Mouse (Mus musculus): ENCODE data around the gene En2. TPM values are rescaled to one million over a fixed set of nuclear protein-coding genes. Genes with fewer than 3 reads are reported as not detected.

En2 gene
- total and polyA plus RNA-seq, 2 experiments from 2014 or later = 0.86 to 62.0 TPM

DNA sequence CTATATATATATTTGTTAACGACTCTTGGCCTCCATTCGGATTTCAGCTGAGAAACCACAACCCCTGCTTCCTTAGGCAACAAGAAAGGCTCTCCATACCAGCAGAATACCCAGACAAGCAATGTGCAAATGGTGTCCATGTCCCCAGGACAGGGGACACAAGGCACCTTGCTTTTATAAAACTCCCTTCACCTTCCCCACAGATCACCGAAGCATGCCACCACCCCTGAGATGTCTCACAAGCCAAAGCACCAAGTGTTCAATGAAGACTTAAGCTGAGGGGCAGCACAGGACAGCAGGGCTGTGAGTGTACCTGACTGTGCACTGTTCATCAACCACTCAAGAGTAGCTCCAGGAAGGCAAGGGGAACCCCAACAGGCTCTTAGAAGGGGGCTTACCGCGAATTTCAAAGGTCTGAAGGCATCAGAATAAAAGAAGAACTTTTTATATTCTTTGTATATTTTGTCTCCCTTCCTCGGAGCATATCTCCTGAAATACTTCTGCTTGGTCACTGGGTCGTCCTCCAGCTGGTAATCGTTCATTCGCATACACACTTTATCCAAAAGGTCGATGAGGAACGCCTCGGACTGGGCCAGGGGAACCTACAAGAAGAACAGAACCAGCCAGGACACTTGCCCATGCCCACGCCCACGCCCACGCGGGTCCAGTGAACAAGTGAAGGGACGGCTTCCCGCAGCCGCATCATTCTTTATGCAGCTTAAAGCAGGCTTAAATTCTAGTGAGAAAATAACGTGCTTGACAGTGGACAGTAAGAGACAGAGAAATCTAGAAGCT, 43.4 kb downstream of the En2 start:
- Histone ChIP-seq H3K36me3 (ENCODE audit: insufficient read depth, low read length) (no peaks in the 10 kb centered on the region), H3K4me1 (ENCODE audit: insufficient read depth, low read length) (no peaks in the 10 kb centered on the region; the same call in 1 of the 2 replicates), H3K27me3 (ENCODE audit: insufficient read depth, low read length) (0 out of 2 replicates have a peak, but pooled peaks cover 3% of the 10 kb centered on the region), H3K9ac (replicated peaks; ENCODE audit: low read length, poor library complexity, severe bottlenecking) (peak overlapping the region; percentile 29), H3K9me3 (ENCODE audit: low read length) (no peaks in the 10 kb centered on the region), H3K27ac (ENCODE audit: low read depth, low read length) (peak overlapping the region; percentile 55; the same call in 1 of the 2 replicates), H3K4me3 (ENCODE audit: low read depth, low read length) (peak overlapping the region; percentile 55), H3K4me2 (ENCODE audit: low read depth, low read length, poor library complexity, severe bottlenecking) (peak overlapping the region; percentile 81)
- DNase-seq (ENCODE audit: low spot score) = no peak
- WGBS = 9% methylated on average over 20 of the region's 20 CpGs
- no peak for TF ChIP-seq CTCF (IDR thresholded peaks at IDR 0.05)
- no peak for ATAC-seq (ENCODE audit: low FRiP score)

GRCm38 (mm10) chr5:28209549-28210431, 44.3 kb downstream of the En2 start:
- DNase-seq (ENCODE audit: low spot score) = peak; percentile 74
- Histone ChIP-seq H3K4me2 (ENCODE audit: low read depth, low read length, poor library complexity, severe bottlenecking) (peak overlapping the region; percentile 81), H3K36me3 (ENCODE audit: insufficient read depth, low read length) (no peaks in the 10 kb centered on the region), H3K27me3 (ENCODE audit: insufficient read depth, low read length) (0 out of 2 replicates have a peak, but pooled peaks cover 3% of the 10 kb centered on the region), H3K4me1 (ENCODE audit: insufficient read depth, low read length) (no peaks in the 10 kb centered on the region; the same call in 1 of the 2 replicates), H3K9me3 (ENCODE audit: low read length) (no peaks in the 10 kb centered on the region), H3K4me3 (ENCODE audit: low read depth, low read length) (peak overlapping the region; percentile 55), H3K27ac (ENCODE audit: low read depth, low read length) (peak overlapping the region; percentile 55), H3K9ac (replicated peaks; ENCODE audit: low read length, poor library complexity, severe bottlenecking) (peak overlapping the region; percentile 29)
- under 1% methylated on average over 80 of the region's 80 CpGs for WGBS
- no peak for TF ChIP-seq CTCF (IDR thresholded peaks at IDR 0.05)
- peak; percentile 75 for ATAC-seq (ENCODE audit: low FRiP score)

DNA sequence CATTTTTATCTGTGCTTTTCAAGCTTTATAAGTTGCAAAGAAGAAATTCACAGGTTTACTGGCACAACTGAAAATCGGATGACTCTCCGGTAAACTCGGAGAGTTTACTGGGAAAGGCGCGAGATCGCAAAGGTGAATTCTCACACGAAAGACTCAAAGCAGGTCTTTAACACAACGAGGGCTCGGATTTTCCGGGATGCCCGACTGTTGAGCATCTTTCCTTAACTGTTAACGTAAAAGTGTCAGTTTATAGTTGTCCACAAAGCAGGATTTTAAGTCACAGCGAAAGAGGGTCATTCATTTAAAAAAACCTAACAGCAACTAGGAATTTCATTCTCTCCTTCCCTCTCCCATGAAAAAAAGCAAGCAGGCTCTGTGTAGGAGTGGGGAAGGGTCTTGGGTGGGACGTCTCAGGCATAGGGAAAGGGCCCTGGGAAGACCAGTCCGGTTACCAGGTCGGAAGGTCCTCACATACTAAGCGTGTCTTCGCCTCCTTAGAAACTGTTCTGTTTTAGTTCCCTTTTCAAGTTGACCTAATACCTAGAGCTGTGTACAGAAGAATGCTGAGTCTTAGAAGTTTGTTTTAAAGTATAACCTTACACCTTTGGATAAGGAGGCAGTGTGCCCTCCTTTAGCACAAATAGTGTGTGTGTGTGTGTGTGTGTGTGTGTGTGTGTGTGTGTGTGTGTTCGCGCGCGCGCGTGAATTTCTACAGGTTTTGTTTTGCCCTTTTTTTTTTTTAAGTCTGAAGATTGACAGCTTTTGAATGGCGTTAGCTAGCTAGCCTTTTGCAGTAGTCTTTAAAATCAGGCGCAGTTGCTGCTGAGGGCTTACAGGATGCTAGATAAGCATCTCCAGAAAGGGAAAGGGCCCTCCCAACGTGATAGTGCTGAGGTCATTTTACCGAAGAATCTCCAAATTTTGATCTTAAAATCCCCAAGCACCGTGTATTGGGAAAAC, 45.4 kb downstream of the En2 start:
- H3K27me3 ChIP-seq (ENCODE audit: insufficient read depth, low read length) = 0 out of 2 replicates have a peak, but pooled peaks cover 3% of the 10 kb centered on the region
- H3K9ac ChIP-seq (replicated peaks; ENCODE audit: low read length, poor library complexity, severe bottlenecking) = peak overlapping the region; percentile 44; the same call in 1 of the 2 replicates
- peak overlapping the region; percentile 81 for H3K4me2 ChIP-seq (ENCODE audit: low read depth, low read length, poor library complexity, severe bottlenecking)
- no peaks in the 10 kb centered on the region for H3K9me3 ChIP-seq (ENCODE audit: low read length)
- ATAC-seq (ENCODE audit: low FRiP score) (no peak), DNase-seq (ENCODE audit: low spot score) (no peak)
- no peaks in the 10 kb centered on the region; the same call in 1 of the 2 replicates for H3K4me1 ChIP-seq (ENCODE audit: insufficient read depth, low read length)
- H3K36me3 ChIP-seq (ENCODE audit: insufficient read depth, low read length) = no peaks in the 10 kb centered on the region
- peak overlapping the region; percentile 55 for H3K4me3 ChIP-seq (ENCODE audit: low read depth, low read length)
- H3K27ac ChIP-seq (ENCODE audit: low read depth, low read length) = peak overlapping the region; percentile 62
- TF ChIP-seq CTCF (IDR thresholded peaks at IDR 0.05) = no peak
- 5% methylated on average over 29 of the region's 29 CpGs for WGBS

DNA sequence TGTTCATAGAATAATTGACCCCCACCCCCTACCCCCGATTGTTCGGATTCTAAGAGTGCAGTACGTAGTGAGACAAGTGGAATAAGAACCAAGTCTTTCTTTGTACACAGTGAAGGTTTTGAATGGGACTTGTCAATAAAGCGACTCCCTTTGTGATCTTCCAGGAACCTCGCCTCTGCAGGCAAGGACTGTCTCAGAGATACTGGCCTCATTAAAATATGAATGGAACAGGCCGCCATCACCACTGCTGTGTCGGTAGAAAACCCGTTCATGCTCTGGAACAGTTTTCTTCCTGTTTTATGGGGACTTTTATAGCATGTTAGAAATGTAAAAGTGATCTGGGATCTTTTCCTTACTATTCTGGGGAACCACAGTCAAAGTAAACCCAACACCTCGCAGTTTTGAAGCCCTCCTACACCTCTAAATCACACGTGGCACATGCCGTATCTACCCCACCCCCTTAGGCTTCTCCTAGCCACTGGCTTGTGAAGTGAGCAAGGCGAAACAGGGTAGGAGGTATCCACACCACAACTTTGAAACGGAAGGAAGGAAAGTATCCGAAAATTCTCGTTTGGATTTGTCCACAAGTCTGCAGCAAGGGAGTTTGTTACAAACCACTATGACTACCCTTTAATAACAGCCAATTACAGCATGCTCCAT, 46.3 kb downstream of the En2 start:
- no peak for TF ChIP-seq CTCF (IDR thresholded peaks at IDR 0.05)
- ATAC-seq (ENCODE audit: low FRiP score) (no peak; the same call in 1 of the 2 replicates), DNase-seq (ENCODE audit: low spot score) (no peak)
- peak overlapping the region; percentile 81 for H3K4me2 ChIP-seq (ENCODE audit: low read depth, low read length, poor library complexity, severe bottlenecking)
- H3K4me3 ChIP-seq (ENCODE audit: low read depth, low read length) = no peak overlapping the region
- H3K27me3 ChIP-seq (ENCODE audit: insufficient read depth, low read length) = 0 out of 2 replicates have a peak, but pooled peaks cover 3% of the 10 kb centered on the region
- WGBS = 6% methylated on average over 15 of the region's 15 CpGs
- H3K9me3 ChIP-seq (ENCODE audit: low read length) = no peaks in the 10 kb centered on the region
- H3K36me3 ChIP-seq (ENCODE audit: insufficient read depth, low read length) = no peaks in the 10 kb centered on the region
- H3K9ac ChIP-seq (replicated peaks; ENCODE audit: low read length, poor library complexity, severe bottlenecking) = no peak overlapping the region
- no peaks in the 10 kb centered on the region; the same call in 1 of the 2 replicates for H3K4me1 ChIP-seq (ENCODE audit: insufficient read depth, low read length)
- H3K27ac ChIP-seq (ENCODE audit: low read depth, low read length) = peak overlapping the region; percentile 43; the same call in 1 of the 2 replicates

Measured in midbrain, postnatal 0 days (tissue).